ENCODE assay signal across 20 mouse cellular contexts in genomic region chr11:87234743-87235485, GRCm38 (mm10).
DNase-seq lines count a peak whose midpoint lies in the region; ATAC-seq and TF ChIP-seq lines count a peak whose summit lies in the region.
"Had no signal": no experiment of that assay in that cellular context is flagged by ENCODE, and none has a peak within 500 bp of the region (broad histone marks: within the 10 kb centered on the region; RNA-seq: fewer than 3 reads in every experiment).

No protein-coding gene starts in this region.

- no peak overlapping the region for H3K4me3 ChIP-seq in heart, embryonic 12.5 days
- H3K4me3 ChIP-seq in left cerebral cortex, adult 2 months, result no peak overlapping the region
- no peak overlapping the region for H3K4me3 ChIP-seq in cortical plate, adult 2 months (ENCODE audit: insufficient read depth, low read length)
- H3K4me3 ChIP-seq in heart, embryonic 16.5 days (ENCODE audit: low read length), result peak overlapping the region; percentile 19
- H3K4me3 ChIP-seq in kidney, embryonic 14.5 days (ENCODE audit: low read length), result no peak overlapping the region
- H3K4me3 ChIP-seq: megakaryocyte, embryonic 14.5 days; neural tube, embryonic 13.5 days had no signal

- no peak overlapping the region for H3K9ac ChIP-seq in heart, embryonic 12.5 days
- H3K9ac ChIP-seq in heart, embryonic 16.5 days (ENCODE audit: low read length), result no peak overlapping the region
- H3K9ac ChIP-seq in kidney, embryonic 14.5 days (ENCODE audit: low read depth, low read length), result no peak overlapping the region
- H3K9ac ChIP-seq: neural tube, embryonic 13.5 days had no signal

- H3K4me2 ChIP-seq in heart, embryonic 12.5 days, result peak overlapping the region; percentile 44
- H3K4me2 ChIP-seq in heart, embryonic 16.5 days (ENCODE audit: low read depth, low read length), result peak overlapping the region; percentile 51
- no peak overlapping the region for H3K4me2 ChIP-seq in kidney, embryonic 14.5 days (replicated peaks; ENCODE audit: low read depth, low read length)
- H3K4me2 ChIP-seq: liver, embryonic 11.5 days; neural tube, embryonic 13.5 days had no signal

- peaks cover 20% of the 10 kb centered on the region for H3K4me1 ChIP-seq in heart, embryonic 12.5 days (replicated peaks)
- peaks cover 15% of the 10 kb centered on the region for H3K4me1 ChIP-seq in cortical plate, adult 2 months (ENCODE audit: control insufficient read depth, insufficient read depth, low read length)
- H3K4me1 ChIP-seq in heart, embryonic 16.5 days (ENCODE audit: control insufficient read depth, insufficient read depth, low read length), result peaks cover 20% of the 10 kb centered on the region
- peaks cover under 1% of the 10 kb centered on the region; the same call in 1 of the 2 replicates for H3K4me1 ChIP-seq in kidney, embryonic 14.5 days (ENCODE audit: control insufficient read depth, insufficient read depth, low read length)
- H3K4me1 ChIP-seq: neural tube, embryonic 13.5 days had no signal

- no peak for ATAC-seq in heart, embryonic 12.5 days (ENCODE audit: insufficient number of reproducible peaks, low FRiP score)
- ATAC-seq in heart, embryonic 16.5 days (replicated peaks; ENCODE audit: extremely low read depth, insufficient read depth, low FRiP score), result no peak
- no peak for ATAC-seq in kidney, embryonic 14.5 days (ENCODE audit: low FRiP score, low TSS enrichment)
- ATAC-seq: forebrain, embryonic 16.5 days; Patski had no signal

- no peak for TF ChIP-seq POLR2A in cortical plate, adult 2 months (IDR thresholded peaks at IDR 0.05; ENCODE audit: extremely low read depth, insufficient read depth, low read length)

- H3K9me3 ChIP-seq in heart, embryonic 12.5 days (replicated peaks), result no peaks in the 10 kb centered on the region
- H3K9me3 ChIP-seq in heart, embryonic 16.5 days (replicated peaks; ENCODE audit: control insufficient read depth, low read length), result no peaks in the 10 kb centered on the region
- no peaks in the 10 kb centered on the region for H3K9me3 ChIP-seq in kidney, embryonic 14.5 days (ENCODE audit: control insufficient read depth, low read length)
- H3K9me3 ChIP-seq: megakaryocyte, embryonic 14.5 days; neural tube, embryonic 13.5 days had no signal

- TF ChIP-seq CTCF in left cerebral cortex, adult 2 months (IDR thresholded peaks at IDR 0.05), result no peak
- no peak for TF ChIP-seq CTCF in cortical plate, adult 2 months (IDR thresholded peaks at IDR 0.05; ENCODE audit: extremely low read depth, insufficient read depth, low read length)

- 74% methylated on average over 12 of the region's 12 CpGs for WGBS in heart, embryonic 12.5 days
- 70% methylated on average over 12 of the region's 12 CpGs for WGBS in heart, embryonic 16.5 days
- 83% methylated on average over 12 of the region's 12 CpGs for WGBS in kidney, embryonic 14.5 days

- intact Hi-C loops in heart, postnatal 36 days (cut with DNase I), result no loop called here
- intact Hi-C loops in left cerebral cortex, adult 2 months (cut with DNase I), result no loop called here

- H3K27ac ChIP-seq in heart, embryonic 12.5 days (ENCODE audit: poor library complexity, severe bottlenecking), result peak overlapping the region; percentile 48
- peak overlapping the region; percentile 54 for H3K27ac ChIP-seq in left cerebral cortex, adult 2 months
- peak overlapping the region; percentile 56 for H3K27ac ChIP-seq in cortical plate, adult 2 months (ENCODE audit: insufficient read depth, low read length)
- H3K27ac ChIP-seq in heart, embryonic 16.5 days (ENCODE audit: low read length), result peak overlapping the region; percentile 8; the same call in 1 of the 2 replicates
- H3K27ac ChIP-seq in kidney, embryonic 14.5 days (ENCODE audit: low read depth, low read length), result no peak overlapping the region
- H3K27ac ChIP-seq: neural tube, embryonic 13.5 days had no signal

- no peaks in the 10 kb centered on the region for H3K27me3 ChIP-seq in heart, embryonic 12.5 days (replicated peaks)
- no peaks in the 10 kb centered on the region for H3K27me3 ChIP-seq in heart, embryonic 16.5 days (ENCODE audit: control insufficient read depth, insufficient read depth, low read length)
- H3K27me3 ChIP-seq in kidney, embryonic 14.5 days (ENCODE audit: control insufficient read depth, insufficient read depth, low read length), result no peaks in the 10 kb centered on the region
- H3K27me3 ChIP-seq: megakaryocyte, embryonic 14.5 days; neural tube, embryonic 13.5 days; Patski had no signal

- no peak for DNase-seq in heart, postnatal 36 days
- no peak for DNase-seq in left cerebral cortex, adult 2 months (ENCODE audit: extremely low spot score in 1 of 2, low spot score in 2 of 2)
- DNase-seq in left cerebral cortex, adult 11 months (ENCODE audit: low spot score), result no peak
- DNase-seq: adrenal gland, postnatal 10 days; cerebellum, postnatal 14 days; embryo, embryonic 11 days; kidney, adult 11 months; kidney, postnatal 10 days; lung, adult 18-20 months; lung, postnatal 14 days; midbrain, embryonic 14.5 days had no signal

- peaks cover 8% of the 10 kb centered on the region; the same call in 1 of the 2 replicates for H3K36me3 ChIP-seq in heart, embryonic 12.5 days
- H3K36me3 ChIP-seq in heart, embryonic 16.5 days (ENCODE audit: control insufficient read depth, insufficient read depth), result peaks cover 11% of the 10 kb centered on the region
- H3K36me3 ChIP-seq in kidney, embryonic 14.5 days (ENCODE audit: control insufficient read depth, insufficient read depth, low read length), result peaks cover 10% of the 10 kb centered on the region; the same call in 1 of the 2 replicates
